In the genomic region with DNA sequence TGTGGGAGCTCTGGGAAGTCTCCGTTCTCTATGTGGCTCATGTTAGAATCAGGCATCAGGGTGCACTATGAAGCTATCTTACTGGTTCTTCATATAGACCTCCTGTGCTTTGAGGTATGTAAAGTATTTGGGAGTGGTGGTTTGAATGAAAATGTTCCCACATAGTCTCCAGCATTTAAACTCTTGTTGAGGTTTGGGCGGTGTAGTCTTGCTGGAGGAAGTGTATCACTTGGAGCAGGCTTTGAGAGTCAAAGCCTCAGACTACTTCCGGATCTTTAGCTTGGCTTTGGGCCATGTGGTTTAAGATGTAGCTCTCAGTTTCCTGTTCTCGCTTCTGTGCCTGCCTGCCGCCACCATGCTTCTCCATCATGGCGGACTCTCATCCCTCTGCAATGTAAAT, we compare ENCODE assay signal across 18 mouse cellular contexts. TPM values are rescaled to one million over a fixed set of nuclear protein-coding genes. Genes with fewer than 3 reads are reported as not detected.
"Had no signal": no experiment of that assay in that cellular context is flagged by ENCODE, and none has a peak within 500 bp of the region (broad histone marks: within the 10 kb centered on the region; RNA-seq: fewer than 3 reads in every experiment).

No protein-coding gene starts in this region.

- H3K9ac ChIP-seq: liver, embryonic 13.5 days; liver, embryonic 15.5 days; liver, postnatal 0 days; lung, embryonic 15.5 days; midbrain, embryonic 12.5 days; midbrain, embryonic 15.5 days; neural tube, embryonic 12.5 days; stomach, embryonic 15.5 days had no signal

- H3K27ac ChIP-seq: liver, embryonic 13.5 days; liver, embryonic 15.5 days; lung, embryonic 15.5 days; macrophage; midbrain, embryonic 12.5 days; midbrain, embryonic 15.5 days; neural tube, embryonic 12.5 days; stomach, embryonic 15.5 days; stomach, postnatal 0 days had no signal

- H3K4me3 ChIP-seq: liver, embryonic 13.5 days; liver, embryonic 15.5 days; lung, embryonic 15.5 days; megakaryocyte, embryonic 14.5 days; midbrain, embryonic 12.5 days; midbrain, embryonic 15.5 days; neural tube, embryonic 12.5 days; stomach, embryonic 15.5 days had no signal

- H3K9me3 ChIP-seq: liver, embryonic 13.5 days; liver, embryonic 15.5 days; lung, embryonic 15.5 days; midbrain, embryonic 12.5 days; midbrain, embryonic 15.5 days; neural tube, embryonic 12.5 days; stomach, embryonic 15.5 days had no signal

- H3K4me1 ChIP-seq: liver, embryonic 13.5 days; liver, embryonic 15.5 days; megakaryocyte, embryonic 14.5 days; stomach, embryonic 15.5 days had no signal

- H3K36me3 ChIP-seq: liver, embryonic 13.5 days; liver, embryonic 15.5 days; lung, embryonic 15.5 days; midbrain, embryonic 12.5 days; midbrain, embryonic 15.5 days; neural tube, embryonic 12.5 days; stomach, embryonic 15.5 days had no signal

- H3K4me2 ChIP-seq: liver, embryonic 13.5 days; liver, embryonic 15.5 days; lung, embryonic 15.5 days; midbrain, embryonic 12.5 days; midbrain, embryonic 15.5 days; neural tube, embryonic 12.5 days; stomach, embryonic 15.5 days had no signal

- ATAC-seq: liver, postnatal 0 days; midbrain, embryonic 15.5 days had no signal

- H3K27me3 ChIP-seq: liver, embryonic 15.5 days; lung, embryonic 15.5 days; megakaryocyte, embryonic 14.5 days; midbrain, embryonic 15.5 days; neural tube, embryonic 12.5 days; stomach, embryonic 15.5 days had no signal

- DNase-seq: liver, embryonic 13.5 days; liver, postnatal 0 days; lung, adult 2 months; lung, postnatal 10 days; right cerebral cortex, postnatal 14 days; thymus, postnatal 14 days; thymus, postnatal 4 days had no signal

RNA-seq across cellular contexts. Expression of a gene that starts 25.5 kb away (rescaled TPM):
- polyA plus RNA-seq: macrophage had no signal

RNA-seq across cellular contexts. Expression of a gene that starts 52.6 kb away (rescaled TPM):
- polyA plus RNA-seq: macrophage; midbrain, embryonic 12.5 days; midbrain, embryonic 15.5 days; midbrain, postnatal 0 days; neural tube, embryonic 12.5 days; spleen, adult 2 months had no signal
